Mouse (Mus musculus) kidney, postnatal 10 days (tissue): ENCODE measurements around the gene Vcam1.

ENCODE experiments used
- DNase-seq: peaks from one replicate; pipeline ENCODE4 v3.0.0; 2021; ENCODE audit warnings: mixed read lengths

The Vcam1 gene

GRCm38 (mm10) chr3:116129259-116129738 lies at the start of gene Vcam1:
Vcam1 (minus strand) TSS chr3:116129688.
- peak; percentile 68 for DNase-seq

- DNase-seq = no peak
These were observed 45.6 kb upstream of the Vcam1 start for GRCm38 (mm10) chr3:116175106-116175505.

- no peak for DNase-seq
These were observed 42.0 kb upstream of the Vcam1 start for GRCm38 (mm10) chr3:116171461-116171860.

- no peak for DNase-seq
These were observed 38.6 kb upstream of the Vcam1 start for GRCm38 (mm10) chr3:116168056-116168455.

- no peak for DNase-seq
These were observed 36.8 kb upstream of the Vcam1 start for GRCm38 (mm10) chr3:116166296-116166695.

- no peak for DNase-seq
These were observed 35.5 kb upstream of the Vcam1 start for GRCm38 (mm10) chr3:116165030-116165429.

GRCm38 (mm10) chr3:116163517-116163916 lies 34.0 kb upstream of the Vcam1 start:
- no peak for DNase-seq

GRCm38 (mm10) chr3:116162097-116162666 lies 32.7 kb upstream of the Vcam1 start:
- DNase-seq = no peak

GRCm38 (mm10) chr3:116159376-116159775 lies 29.9 kb upstream of the Vcam1 start:
- DNase-seq = no peak

- no peak for DNase-seq
These were observed 28.0 kb upstream of the Vcam1 start for GRCm38 (mm10) chr3:116157447-116157990.

GRCm38 (mm10) chr3:116150056-116150632 lies 20.7 kb upstream of the Vcam1 start:
- DNase-seq = peak; percentile 37

- no peak for DNase-seq
These were observed 19.6 kb upstream of the Vcam1 start for GRCm38 (mm10) chr3:116149096-116149495.

- DNase-seq = no peak
These were observed 19.2 kb upstream of the Vcam1 start for GRCm38 (mm10) chr3:116148676-116149075.

- no peak for DNase-seq
These were observed 11.7 kb upstream of the Vcam1 start for GRCm38 (mm10) chr3:116141226-116141625.

- no peak for DNase-seq
These were observed 9.5 kb upstream of the Vcam1 start for GRCm38 (mm10) chr3:116139000-116139399.

GRCm38 (mm10) chr3:116138081-116138480 lies 8.6 kb upstream of the Vcam1 start:
- no peak for DNase-seq

- no peak for DNase-seq
These were observed 3.9 kb upstream of the Vcam1 start for GRCm38 (mm10) chr3:116133363-116133762.

GRCm38 (mm10) chr3:116130711-116131110 lies 1.2 kb upstream of the Vcam1 start:
- DNase-seq = no peak

GRCm38 (mm10) chr3:116129841-116130595 lies 530 bp upstream of the Vcam1 start:
- DNase-seq = no peak

- DNase-seq = no peak
These were observed 930 bp downstream of the Vcam1 start for GRCm38 (mm10) chr3:116128311-116129204.

GRCm38 (mm10) chr3:116127836-116128235 lies 1.7 kb downstream of the Vcam1 start:
- DNase-seq = no peak

- DNase-seq = no peak
These were observed 2.2 kb downstream of the Vcam1 start for GRCm38 (mm10) chr3:116127281-116127680.
